Mouse (Mus musculus) CD4-positive, CD25-positive, alpha-beta regulatory T cell, adult 2 months (primary cell): Measurements from ENCODE around the gene Aox2.
"Not testable (repeated sequence)": the region's sequence is repeated elsewhere in the genome, so short reads cannot be mapped to it uniquely, and the experiment has no call there.

Source experiments
- DNase-seq: peaks from one replicate; pipeline ENCODE4 v3.0.0-alpha.2; 2012; ENCODE audit warnings: low read depth, low spot score

Aox2 gene

DNA sequence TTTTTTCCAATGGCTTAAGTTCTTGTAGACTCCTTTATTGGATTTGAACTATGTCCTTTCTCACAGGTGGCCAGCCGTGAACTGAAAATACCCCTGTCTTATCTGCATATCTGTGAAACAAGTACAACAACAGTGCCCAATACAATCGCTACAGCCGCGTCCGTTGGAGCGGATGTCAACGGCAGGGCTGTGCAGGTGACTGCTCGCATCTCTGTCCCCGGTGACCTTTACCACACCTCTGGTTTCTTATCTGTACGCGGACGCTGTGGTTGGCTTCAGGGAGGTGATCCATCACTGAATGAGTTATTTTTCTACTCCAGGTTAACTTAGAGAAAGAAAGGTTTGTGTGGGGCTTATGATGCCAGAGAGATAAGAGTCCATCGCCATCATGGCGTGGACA lies 68.0 kb downstream of the Aox2 start:
- DNase-seq, result no peak

DNA sequence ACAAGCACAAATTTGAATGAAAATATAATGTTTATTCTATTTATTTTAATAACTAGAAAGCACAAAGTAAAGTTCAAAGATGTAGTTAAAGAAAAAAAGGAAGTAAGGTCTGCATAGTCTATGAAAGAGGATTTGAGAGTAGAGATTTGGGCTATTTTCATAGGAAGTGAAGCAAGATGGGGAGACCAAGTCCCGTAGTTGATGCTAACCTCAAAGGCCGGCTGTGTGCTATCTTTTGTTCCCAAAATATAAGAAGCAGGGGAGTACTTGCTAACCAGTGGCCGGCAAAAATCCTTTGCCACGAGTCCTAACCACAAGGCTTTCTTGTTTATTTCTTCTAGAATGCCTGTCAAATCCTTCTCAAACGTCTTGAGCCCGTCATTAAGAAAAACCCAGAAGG lies 70.6 kb downstream of the Aox2 start:
- DNase-seq, result no peak

DNA sequence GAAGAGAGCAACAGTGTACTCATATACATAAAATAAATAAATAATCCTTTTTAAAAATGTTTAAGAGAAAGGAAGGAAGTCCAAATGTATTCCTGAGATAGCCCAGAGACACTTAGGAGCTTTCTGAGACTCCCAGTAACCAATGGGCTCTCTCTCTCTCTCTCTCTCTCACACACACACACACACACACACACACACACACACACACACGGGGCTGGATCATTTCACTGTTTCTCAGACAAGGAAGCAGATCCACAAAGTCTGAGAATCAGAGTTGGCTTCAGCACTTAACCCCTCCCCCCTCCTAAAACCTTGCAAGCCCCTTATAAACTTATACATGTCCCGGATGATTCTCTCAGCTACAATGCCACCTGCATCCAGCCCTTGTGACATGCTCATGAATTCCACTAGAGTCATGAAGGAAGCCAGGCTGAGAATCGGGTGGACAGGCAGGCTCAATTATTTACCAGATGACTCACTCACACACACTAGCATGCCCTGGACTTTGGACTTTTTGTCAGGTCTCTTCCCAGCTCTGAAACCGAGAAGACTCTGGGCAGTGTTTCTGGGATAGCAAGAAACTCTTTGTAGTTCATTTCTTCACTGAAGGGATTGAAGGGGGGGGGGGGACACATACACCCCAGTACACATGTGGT lies 75.2 kb downstream of the Aox2 start:
- no peak for DNase-seq

DNA sequence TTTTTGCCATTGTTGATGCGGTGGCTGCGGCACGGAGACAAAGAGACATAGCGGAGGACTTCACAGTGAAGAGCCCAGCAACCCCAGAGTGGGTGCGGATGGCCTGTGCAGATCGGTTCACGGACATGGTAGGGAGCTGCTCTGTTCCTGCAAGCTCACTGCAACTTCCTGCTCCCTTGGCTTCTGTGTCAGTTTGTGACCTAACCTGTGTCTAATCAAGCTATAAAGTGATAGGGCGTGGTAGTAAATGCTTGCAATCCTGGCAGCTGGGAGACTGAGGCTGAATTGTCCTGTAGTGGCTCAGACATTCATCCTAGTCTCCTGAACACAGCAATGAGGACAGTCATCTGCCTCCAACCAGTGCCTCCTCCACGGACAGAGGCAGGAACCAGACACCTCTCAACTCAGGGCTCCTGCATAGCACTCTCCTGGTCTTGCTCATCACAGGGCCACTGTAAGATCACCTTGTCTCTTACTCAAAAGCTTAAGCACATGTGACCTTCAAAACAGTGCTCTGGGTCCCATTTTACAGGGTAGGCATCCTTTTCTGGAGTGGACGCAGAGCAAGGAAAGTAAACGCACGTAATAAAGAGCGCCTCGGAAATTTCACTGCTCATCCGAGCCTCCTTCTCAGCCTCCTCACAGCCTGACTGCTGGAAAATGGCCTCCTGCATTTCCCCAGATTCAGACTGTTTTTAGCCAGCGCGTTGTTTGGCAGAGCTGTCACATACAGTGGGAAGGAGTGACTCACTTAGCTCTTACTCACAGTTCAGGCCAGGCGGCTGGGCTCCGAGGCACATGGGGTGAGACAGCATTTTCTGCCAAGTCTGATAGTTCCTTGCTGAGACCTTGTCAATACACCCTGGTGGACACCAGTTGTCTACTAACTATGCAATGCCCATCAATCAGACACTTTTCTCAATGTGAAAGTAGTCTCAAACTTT lies 81.1 kb downstream of the Aox2 start:
- DNase-seq, result no peak

DNA sequence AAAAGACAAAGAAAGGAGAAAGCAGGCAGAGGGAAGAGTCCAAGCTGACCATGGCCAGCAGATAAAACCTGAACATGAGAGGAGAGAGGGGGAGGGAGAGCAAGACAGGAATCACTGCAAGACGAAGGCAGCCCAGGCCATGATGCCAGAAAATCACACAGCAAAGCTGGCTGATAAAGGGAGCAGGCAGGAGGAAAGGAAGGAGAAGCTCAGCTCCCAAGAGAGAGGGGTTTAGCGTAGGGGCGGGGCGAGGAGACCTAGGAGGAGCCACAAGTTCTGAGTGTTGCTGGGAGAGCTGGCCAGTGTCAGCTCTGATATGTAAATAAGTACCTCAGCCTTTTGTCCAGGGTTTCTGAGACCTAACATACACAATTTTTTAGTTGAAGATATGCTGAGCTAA lies 84.2 kb downstream of the Aox2 start:
- DNase-seq, result no peak

DNA sequence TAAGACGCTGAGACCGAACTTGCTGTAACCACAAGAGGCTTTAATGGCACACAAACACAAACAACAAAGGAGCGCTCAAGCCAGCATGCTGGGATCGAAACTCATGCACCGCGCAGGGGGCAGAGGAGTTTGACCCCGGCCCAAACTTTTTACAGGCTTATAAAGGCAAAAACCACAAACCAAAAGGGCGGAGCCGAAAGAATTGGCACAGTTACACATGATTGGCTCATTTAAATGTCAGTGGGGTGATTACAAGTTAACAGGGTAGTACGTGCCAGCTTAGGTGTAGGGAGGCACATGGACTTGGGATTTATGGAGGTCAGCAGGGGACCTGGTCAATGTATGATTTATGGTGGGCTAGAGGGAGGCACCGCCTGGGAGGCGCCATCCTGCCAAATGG lies 86.4 kb downstream of the Aox2 start:
- DNase-seq, result no peak

DNA sequence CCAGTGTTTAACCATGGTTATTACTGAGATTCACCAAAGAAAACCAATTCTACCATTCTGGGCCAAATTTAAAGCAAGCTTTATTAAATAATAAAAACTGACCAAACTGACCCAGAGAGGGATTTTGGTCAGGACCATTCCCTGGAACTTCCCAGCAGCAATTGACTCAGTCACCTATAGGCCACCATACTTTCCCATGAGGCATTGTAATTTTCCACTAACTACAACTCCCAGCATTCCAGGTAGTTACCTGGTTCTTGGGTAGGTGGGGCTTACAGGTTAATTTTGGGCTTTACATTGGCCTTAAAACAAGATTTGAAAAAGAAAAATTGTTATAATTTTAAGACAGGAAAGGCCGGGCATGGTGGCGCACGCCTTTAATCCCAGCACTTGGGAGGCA lies 87.7 kb downstream of the Aox2 start:
- DNase-seq, result no peak

DNA sequence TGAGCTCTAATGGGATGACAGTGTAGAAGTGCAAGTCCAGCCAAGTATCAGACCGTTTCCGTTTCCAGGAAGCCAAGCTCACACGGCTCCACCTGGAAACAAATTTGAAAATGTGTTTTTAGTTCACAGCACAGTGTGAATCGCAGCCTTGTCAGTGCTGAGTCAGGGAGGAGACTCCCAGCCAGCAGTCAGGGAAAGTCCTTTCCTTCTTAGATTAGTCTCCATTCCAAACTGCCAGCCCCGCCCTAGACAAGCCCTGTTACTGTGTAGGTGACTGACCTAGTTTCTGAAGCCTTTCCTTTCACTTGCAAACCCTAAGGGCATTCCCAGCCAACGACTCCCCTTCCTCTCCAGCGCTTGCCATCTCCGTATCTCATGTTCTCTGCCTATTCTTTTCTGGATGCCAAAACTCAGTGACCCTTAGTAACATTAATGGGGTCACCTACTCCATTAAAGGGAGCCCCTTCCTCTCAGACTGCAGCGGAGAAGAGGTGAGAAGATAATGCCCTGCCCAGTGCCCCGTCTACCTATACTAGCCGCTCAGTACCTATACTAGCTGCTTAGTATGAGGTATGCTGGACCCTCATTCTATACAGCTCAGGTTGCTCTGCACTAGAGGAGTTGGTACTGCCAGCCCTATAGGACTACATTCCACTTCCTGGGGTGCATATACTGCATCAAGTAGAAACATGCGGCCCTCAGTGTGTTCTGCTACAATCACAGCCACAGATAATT lies 88.8 kb downstream of the Aox2 start:
- no peak for DNase-seq

DNA sequence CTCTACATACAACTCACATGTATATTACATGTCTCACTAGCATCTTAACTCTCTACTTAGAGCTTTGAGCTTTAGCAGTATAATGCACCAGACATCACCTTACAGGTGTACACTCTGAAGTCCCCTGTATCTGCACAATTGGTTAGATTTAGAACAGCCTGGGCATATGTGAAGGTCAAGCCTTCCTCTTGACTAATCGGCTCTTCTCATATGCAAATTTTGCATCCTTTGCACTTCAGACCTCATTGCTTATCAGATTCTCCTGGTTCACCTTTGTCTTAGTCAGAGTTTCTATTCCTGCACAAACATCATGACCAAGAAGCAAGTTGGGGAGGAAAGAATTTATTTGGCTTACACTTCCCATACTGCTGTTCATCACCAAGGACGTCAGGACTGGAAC lies 91.6 kb downstream of the Aox2 start:
- DNase-seq, result no peak

DNA sequence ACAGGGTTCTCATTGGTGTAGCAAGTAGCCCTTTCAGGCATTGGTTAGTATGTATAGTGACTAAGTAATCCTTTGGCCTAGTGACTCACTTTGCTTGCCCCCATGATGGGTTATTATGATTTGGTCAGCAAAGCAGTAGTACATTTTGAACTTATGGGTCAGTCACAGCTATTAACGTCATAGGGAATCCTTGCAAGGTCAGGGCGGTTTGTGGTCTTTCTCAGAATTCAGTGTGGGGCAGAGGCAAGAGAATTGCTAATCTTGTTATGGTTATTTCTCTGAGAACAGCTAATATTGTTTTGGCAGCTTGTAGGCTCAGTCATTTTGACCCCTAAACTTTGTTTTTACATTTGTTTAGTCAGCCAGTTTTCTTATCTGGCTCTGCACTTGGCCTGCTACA lies 96.1 kb downstream of the Aox2 start:
- not testable (repeated sequence) for DNase-seq

DNA sequence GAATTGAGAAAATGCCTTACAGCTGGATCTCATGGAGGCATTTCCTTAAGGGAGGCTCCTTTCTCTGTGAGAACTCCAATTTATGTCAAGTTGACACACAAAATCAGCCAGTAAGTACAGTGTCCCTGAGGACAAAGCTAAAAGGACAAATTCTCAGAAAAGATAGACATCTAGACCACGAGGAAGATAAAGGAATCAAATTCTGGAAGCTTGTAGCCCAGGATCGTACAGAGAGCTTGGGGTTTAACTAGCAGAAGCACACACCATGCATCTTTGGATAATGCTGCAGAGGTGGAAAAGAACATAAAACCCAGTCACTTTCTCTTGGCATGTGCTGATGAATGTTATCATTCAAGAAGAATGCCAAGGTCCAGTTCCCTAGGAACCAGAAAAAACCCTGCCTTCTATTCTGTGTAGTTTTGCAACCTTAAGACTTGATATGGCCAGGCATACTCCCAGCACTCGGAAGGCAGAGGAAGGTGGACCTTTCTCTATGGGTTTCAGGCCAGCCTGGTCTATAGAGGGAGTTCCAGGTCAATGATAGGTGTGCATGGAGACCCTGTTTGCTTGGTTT lies 97.5 kb downstream of the Aox2 start:
- no peak for DNase-seq

DNA sequence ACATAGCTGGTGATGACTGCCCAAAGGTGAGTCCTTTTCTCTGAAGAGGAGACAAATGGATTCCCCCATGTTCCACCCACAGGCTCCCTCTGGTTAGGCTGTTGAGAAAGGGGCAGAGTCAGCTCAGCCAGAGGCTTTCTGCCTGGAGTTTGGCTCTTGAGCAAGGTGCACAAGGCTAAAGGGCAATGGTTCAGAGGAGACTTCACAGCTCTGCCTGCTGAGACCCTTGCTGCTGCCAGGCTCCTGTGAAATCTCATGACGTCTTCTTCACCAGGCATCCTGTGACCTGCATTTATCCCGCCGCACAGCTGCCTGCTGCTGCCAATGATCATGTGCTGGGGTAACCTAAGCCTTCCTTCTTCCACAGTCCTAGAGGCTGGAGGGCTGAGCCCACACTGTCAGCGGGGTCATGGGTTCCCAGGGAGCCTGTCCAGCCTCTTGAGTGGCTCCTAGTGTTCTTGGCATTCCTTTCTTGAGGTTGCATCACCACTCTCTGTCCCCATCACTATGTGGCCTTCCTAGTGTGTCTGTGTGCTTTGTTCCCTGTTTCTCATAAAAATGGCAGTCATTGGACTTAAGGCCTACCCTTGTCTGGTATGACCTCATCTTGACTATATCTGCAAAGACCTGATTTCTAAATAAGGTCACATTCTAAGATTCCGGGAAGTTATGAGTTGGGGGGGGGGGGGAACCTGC lies 104.6 kb downstream of the Aox2 start:
- DNase-seq, result no peak

DNA sequence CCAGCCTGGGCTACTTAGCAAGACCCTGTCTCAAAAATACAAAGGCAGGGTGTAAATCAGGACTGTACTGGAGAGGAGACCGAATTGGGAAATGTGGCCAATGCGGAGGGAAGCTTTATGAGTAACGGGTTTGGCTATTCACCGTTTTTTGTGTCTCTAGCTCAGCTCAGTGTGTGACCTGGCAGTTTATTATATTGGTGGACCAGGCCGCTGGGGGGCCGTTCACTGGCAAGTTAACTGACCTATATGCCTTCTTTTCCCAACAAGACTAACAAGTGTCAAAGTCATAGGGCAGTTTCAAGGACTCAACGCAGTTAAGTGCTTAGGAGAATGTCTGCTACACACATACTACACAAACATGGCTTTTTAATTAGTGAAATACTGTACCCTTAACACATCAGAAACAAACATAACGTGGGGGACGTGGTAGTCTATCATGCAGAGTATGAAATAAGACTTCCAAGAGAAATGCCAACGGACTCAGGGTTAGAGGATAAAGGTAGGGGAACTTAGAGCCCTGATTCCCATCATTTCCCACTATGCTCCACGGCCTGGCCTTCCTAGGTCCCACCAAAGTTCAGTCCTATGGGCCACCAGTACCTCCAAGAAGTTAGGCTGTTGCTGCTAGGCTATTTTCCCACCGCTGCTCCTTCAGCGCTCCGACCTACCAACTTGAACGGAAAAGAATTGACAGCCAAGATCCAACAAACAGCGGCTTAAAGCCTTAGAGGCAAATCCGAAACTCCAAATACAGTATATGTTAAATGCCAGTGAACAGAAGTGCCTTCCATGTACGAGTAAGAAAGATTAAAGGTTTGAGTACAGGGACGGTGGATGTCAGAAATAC lies 113.5 kb downstream of the Aox2 start:
- no peak for DNase-seq

DNA sequence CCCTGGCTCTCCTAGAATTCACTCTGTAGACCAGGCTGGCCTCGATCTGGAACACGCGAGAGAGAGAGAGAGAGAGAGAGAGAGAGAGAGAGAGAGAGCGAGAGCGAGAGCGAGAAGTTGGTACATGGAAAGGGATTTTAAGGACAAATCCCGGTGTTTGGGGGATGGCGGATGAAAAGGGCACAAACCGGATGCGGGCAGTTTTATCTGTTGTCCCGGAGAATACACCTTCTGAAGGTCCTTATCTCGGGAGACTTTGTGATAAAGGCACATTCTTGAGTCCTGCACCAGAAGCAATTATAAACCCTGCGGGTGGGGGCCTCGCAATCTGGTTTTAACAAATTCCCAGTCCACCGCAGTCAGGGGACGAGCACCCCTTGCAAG lies 114.1 kb downstream of the Aox2 start:
- no peak for DNase-seq

DNA sequence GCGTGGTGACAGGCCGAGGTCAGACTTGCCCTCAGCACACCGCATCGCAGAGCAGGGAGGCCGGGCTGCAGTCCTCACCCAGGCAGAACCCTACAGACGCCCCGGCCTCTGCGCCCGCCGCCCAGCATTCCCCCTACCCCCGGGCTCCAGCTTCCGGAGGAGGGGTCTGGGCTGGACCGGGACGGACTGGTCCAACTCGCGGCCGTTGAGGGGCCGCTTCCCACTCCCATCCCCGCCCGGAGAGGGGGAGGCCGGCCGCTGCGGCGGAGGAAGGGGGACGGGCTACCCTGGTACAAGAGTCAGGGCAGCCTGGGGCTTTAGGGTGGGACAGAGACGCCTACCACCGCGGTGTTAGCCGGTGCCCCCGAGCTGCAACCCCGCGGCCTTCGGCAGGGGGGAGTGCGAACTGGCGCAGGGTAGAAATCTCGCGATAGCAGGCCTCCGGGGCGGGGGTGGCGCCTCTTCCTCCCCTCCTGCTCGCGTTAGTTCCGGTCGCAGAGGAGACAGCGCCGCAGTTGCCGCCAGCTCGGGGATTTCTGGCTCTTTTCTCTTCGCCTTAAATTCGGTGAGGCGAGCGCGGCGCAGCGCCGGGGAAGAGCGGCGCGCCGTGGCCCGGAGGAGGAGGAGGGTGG lies 114.6 kb downstream of the Aox2 start, which contains the start of gene Bzw1:
Bzw1 (plus strand) TSS at position 247 of the 632 bp plus-strand sequence.
- DNase-seq, result peak; percentile 97

DNA sequence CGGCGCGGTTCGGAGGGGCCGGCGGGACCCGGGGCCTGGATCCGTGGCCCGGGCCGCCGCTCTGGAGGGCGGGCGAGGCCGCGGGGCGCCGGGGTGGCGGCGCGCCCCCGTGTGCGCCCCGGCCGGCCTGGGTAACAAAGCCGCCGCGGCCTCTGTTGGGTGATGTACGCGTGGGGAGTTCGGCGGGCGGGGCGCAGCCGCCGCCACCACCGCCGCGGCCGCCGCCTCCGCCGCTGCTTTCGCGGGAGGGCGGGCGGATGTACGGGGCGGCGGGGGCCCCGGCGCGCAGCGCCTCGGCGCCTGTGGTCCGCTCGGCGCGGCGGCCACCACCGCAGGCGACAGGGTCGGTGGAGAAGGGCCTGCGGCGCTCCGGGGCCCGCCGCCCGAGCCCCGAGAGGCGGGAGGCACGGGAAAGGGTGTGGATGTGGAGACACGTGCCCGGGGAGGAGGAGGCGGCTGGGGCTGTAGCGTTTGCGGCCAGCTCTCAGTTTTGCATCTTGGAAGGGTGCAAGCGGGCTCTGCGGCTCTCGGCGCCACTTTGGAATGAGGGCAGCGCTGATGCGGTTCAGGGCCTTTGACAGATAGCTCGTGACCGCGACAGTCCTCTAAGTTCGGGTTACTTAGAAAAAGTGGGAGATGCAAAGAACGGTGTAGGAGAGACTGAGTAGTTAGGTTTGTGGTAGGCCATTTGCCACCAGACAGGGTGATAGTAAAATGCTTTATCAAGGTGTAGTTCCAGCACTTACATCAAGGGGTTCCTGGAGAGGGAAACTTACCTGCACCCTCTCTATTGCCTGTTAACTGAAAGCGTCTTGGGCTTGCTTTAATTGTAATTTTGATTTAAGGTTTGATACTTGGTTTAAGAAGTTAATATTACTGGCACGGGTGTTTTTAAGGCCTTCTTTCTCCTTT lies 115.4 kb downstream of the Aox2 start:
- DNase-seq, result peak; percentile 67

DNA sequence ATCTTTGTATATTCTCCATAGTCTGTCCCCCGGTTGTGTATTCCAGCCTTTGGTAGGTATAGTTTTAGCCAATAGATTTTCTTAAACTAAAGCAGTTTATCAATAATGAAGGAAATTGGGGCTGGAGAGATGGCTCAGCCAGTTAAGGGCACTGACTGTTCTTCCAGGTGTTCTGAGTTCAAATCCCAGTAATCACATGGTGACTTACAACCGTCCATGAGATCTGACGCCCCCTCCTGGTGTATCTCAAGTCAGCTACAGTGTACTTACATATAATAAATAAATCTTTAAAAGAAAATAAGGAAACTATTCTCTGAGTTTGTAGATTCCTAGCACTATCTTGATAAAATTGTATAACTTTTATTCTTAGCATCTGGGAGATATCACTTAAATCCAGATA lies 117.2 kb downstream of the Aox2 start:
- DNase-seq, result peak; percentile 56

DNA sequence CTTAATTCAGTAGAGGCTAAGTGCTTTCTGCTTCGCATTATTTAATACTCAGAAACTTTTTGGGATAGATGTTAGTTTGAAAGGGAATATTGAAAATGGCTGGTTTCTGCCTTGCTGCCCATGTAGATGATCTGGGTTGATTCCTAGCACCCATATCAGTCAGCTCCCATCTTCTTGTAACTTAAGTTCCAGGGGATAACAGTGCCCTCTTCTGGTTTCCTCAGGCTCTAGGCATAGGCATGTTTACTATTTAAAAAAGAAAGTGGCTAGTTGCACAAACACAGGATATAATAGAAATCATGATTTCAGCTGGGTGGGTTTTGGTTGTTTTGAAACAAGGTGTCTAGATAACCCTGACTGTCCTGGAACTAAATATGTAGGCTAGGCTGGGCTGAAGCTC lies 118.1 kb downstream of the Aox2 start:
- DNase-seq, result no peak

DNA sequence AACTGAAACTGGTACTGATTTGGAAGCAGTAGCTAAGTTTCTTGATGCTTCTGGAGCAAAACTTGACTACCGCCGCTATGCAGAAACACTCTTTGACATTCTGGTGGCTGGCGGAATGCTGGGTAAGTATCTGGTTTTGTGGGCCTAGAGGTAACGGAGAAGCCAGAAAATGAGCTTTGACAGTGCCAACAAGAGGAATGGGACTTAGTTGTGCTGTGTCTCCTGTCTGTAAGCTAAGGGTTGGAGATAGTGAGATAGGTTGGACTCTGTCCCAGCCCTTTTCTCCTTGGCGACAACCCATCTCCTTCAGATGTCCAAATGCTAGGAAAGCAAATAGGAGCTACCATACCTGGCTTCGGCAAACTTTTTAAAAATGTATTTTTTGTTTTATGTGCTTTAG lies 119.6 kb downstream of the Aox2 start:
- no peak for DNase-seq
